Mouse (Mus musculus): ENCODE measurements around the gene Thra. TPM values are rescaled to one million over a fixed set of nuclear protein-coding genes. Genes with fewer than 3 reads are reported as not detected.

The Thra gene
- polyA plus RNA-seq, 1 experiment from 2014 or later = 13.3 TPM

- no peaks in the 10 kb centered on the region for H3K36me3 ChIP-seq
- no peaks in the 10 kb centered on the region for H3K27me3 ChIP-seq (replicated peaks)
- WGBS (ENCODE audit: insufficient replicate concordance) = 30% methylated on average over 8 of the region's 8 CpGs
- H3K4me3 ChIP-seq = peak overlapping the region; percentile 81
- ATAC-seq = peak; percentile 22
- peak overlapping the region; percentile 95 for H3K27ac ChIP-seq
- peak overlapping the region; percentile 99 for H3K4me2 ChIP-seq
- H3K9ac ChIP-seq = peak overlapping the region; percentile 98
- peaks cover 68% of the 10 kb centered on the region for H3K4me1 ChIP-seq
- no peaks in the 10 kb centered on the region for H3K9me3 ChIP-seq (replicated peaks)
Measured at GRCm38 (mm10) chr11:98740026-98740392, 429 bp upstream of the Thra start.

DNA sequence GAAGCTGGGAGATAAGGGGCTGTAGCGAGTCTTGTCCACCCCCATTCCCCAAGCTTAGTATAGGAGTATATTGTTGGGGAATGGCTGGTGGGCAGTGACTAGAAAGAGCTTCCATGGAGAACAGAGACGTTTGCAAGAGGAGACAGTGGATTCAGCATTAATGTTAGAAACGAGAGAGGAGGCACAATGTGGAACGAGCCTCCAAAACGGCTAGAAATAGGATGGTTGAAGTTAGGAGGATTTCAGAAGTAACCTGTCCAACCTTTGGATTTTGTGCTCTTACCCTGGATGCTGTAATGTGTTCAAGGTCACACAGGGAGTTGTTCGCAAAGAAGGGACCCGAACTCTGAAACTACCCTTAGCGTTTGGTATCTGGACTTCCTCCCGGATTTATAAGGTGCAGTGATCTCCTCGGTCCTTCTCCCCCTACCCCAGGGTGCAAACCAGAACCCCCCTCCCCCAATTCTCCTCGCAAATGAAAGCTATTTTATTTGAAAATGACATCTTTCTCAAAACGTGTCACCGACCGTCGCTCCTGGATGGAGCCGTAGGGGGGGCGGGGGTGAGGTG is 698 bp downstream of the Thra start:
- peaks cover 79% of the 10 kb centered on the region for H3K4me1 ChIP-seq

GRCm38 (mm10) chr11:98741622-98742396 is 1.4 kb downstream of the Thra start:
- Histone ChIP-seq H3K9ac (peak overlapping the region; percentile 98), H3K36me3 (no peaks in the 10 kb centered on the region), H3K4me3 (peak overlapping the region; percentile 81), H3K9me3 (replicated peaks) (no peaks in the 10 kb centered on the region), H3K27ac (peak overlapping the region; percentile 95), H3K4me2 (peak overlapping the region; percentile 99), H3K27me3 (replicated peaks) (no peaks in the 10 kb centered on the region), H3K4me1 (peaks cover 86% of the 10 kb centered on the region)
- peak; percentile 73 for ATAC-seq
- under 1% methylated on average over 53 of the region's 86 CpGs for WGBS (ENCODE audit: insufficient replicate concordance)

More for the DNA sequence above, 698 bp downstream of the Thra start:
- no peak for ATAC-seq
- peak overlapping the region; percentile 95 for H3K27ac ChIP-seq
- peak overlapping the region; percentile 98 for H3K9ac ChIP-seq
- WGBS (ENCODE audit: insufficient replicate concordance) = under 1% methylated on average over 17 of the region's 17 CpGs
- H3K36me3 ChIP-seq = no peaks in the 10 kb centered on the region
- peak overlapping the region; percentile 81 for H3K4me3 ChIP-seq
- H3K4me2 ChIP-seq = peak overlapping the region; percentile 99
- H3K27me3 ChIP-seq (replicated peaks) = no peaks in the 10 kb centered on the region
- H3K9me3 ChIP-seq (replicated peaks) = no peaks in the 10 kb centered on the region

DNA sequence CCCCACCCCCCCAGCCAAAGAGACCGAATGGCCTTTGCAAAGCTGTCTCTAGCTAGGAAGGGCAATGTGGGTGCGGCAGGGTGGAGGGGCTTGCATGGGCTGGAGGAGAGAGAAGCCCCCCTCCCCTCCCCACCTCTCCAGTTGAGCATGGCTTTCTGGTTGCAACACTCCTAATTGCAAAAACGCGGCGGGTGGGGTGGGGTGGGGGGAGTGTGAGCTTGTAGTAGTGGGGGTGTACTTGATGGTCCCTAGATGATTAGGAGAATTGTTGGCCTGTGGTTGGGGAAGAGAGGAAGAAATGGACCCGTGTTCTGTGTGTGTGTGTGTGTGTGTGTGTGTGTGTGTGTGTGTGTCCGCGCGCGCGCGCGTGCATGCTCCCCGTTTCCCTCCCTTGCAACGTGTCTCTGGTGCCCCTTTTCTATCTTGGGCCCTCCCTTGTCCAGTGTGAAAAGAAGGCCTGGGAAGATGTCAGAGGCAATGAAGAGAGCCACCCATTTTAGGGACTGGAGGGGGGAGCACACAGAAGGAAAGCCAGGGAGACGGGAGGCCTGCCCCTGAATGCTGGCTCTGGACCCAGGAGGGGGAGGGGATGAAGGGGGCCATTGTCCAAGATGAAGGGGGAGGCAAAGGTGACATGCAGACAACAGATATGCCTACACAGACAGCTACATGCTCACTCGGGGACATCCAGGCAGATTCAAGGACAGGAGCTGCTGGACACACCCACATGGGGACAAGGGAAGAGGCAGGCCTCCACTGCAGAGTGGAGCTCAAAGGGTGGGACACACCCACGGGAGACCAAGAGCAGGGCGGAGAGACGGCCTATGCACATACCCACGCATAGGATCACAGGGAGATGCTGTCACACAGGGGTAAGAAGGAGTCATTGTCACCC is 2.2 kb downstream of the Thra start:
- WGBS (ENCODE audit: insufficient replicate concordance) = 3% methylated on average over 20 of the region's 21 CpGs
- H3K9me3 ChIP-seq (replicated peaks) = no peaks in the 10 kb centered on the region

DNA sequence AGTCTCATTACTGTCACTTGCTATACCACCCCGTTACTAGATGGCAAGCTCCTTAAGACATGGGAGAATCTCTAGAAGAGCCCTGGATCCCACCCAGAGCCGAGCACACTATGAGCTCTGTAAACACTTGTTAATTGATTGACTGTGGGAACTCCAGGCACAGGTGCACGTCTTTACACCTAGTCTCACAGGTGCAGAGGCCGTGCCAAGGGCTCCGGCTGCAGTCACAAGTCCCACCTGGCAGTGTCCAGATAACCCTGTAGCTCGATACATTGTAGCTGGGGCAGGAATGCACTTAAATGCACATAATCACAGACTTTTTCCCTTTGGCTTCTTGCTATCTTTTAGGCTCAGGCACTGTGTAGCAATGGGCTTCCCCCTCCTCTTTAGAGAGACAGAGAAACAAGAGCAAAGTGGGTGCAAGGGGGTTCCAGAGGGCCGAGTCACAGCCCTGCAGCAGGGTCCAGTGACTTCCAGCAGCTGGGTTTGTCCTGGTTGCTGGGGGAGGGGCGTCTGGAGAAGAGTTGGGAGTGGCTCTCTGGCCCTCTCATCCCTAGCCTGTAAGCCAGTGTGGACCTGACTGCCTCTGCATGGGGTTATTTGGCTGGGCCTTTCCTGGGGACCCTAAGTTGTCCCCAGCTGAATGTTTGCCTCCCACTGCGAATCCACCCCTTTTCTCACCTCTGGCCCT is 3.4 kb downstream of the Thra start:
- Histone ChIP-seq H3K4me1 (peaks cover 93% of the 10 kb centered on the region), H3K27ac (peak overlapping the region; percentile 95), H3K9ac (peak overlapping the region; percentile 55), H3K4me2 (peak overlapping the region; percentile 99), H3K4me3 (peak overlapping the region; percentile 81), H3K36me3 (no peaks in the 10 kb centered on the region), H3K27me3 (replicated peaks) (no peaks in the 10 kb centered on the region), H3K9me3 (replicated peaks) (no peaks in the 10 kb centered on the region)
- 20% methylated on average over 9 of the region's 9 CpGs for WGBS (ENCODE audit: insufficient replicate concordance)
- no peak for ATAC-seq

More for the DNA sequence above, 2.2 kb downstream of the Thra start:
- Histone ChIP-seq H3K4me2 (peak overlapping the region; percentile 99), H3K36me3 (no peaks in the 10 kb centered on the region), H3K27ac (peak overlapping the region; percentile 95), H3K9ac (peak overlapping the region; percentile 98), H3K4me1 (peaks cover 93% of the 10 kb centered on the region), H3K27me3 (replicated peaks) (no peaks in the 10 kb centered on the region), H3K4me3 (peak overlapping the region; percentile 81)
- ATAC-seq = no peak; the same call in 1 of the 2 replicates

DNA sequence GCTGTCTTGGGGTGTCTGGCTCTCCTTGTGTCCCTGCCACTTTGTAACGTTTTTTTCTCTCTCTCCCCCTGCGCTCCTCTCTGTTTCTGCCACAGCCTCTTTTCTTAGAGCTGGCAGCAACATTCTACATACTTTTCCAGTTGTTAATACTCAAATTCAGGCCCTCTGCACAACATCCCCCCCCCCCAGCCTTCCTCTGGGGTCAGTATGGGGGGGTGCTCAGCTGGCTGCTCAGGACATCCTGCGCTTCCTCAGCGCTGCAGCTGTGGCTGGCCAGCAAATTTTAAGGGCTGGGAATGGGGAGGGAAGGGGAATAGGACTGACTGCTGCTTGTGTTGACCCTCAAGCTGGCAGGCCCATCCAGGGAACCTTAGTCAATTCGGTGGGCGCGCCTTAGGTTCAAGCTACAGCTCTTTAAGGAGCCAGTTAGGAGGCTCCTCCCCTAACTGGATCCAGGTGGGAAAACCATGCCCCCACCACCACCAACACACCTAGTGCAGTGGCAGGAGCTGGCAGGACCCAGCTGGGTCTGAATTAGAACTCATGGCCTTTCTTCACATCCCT is 4.1 kb downstream of the Thra start:
- 66% methylated on average over 7 of the region's 7 CpGs for WGBS (ENCODE audit: insufficient replicate concordance)
- H3K9me3 ChIP-seq (replicated peaks) = no peaks in the 10 kb centered on the region
- peak overlapping the region; percentile 95 for H3K27ac ChIP-seq
- no peak for ATAC-seq
- peaks cover 93% of the 10 kb centered on the region for H3K4me1 ChIP-seq
- H3K4me3 ChIP-seq = no peak overlapping the region
- H3K27me3 ChIP-seq (replicated peaks) = no peaks in the 10 kb centered on the region
- H3K4me2 ChIP-seq = peak overlapping the region; percentile 99
- peaks cover 5% of the 10 kb centered on the region; the same call in 1 of the 2 replicates for H3K36me3 ChIP-seq
- peak overlapping the region; percentile 55 for H3K9ac ChIP-seq

GRCm38 (mm10) chr11:98745932-98746853 is 5.8 kb downstream of the Thra start:
- Histone ChIP-seq H3K4me3 (0 out of 2 replicates have a peak overlapping the region, but pooled peaks have one; percentile 39), H3K36me3 (peaks cover 5% of the 10 kb centered on the region; the same call in 1 of the 2 replicates), H3K9ac (peak overlapping the region; percentile 64), H3K4me2 (peak overlapping the region; percentile 74), H3K4me1 (peaks cover 93% of the 10 kb centered on the region), H3K27ac (peak overlapping the region; percentile 95), H3K9me3 (replicated peaks) (no peaks in the 10 kb centered on the region), H3K27me3 (replicated peaks) (no peaks in the 10 kb centered on the region)
- no peak for ATAC-seq
- WGBS (ENCODE audit: insufficient replicate concordance) = 63% methylated on average over 12 of the region's 12 CpGs

DNA sequence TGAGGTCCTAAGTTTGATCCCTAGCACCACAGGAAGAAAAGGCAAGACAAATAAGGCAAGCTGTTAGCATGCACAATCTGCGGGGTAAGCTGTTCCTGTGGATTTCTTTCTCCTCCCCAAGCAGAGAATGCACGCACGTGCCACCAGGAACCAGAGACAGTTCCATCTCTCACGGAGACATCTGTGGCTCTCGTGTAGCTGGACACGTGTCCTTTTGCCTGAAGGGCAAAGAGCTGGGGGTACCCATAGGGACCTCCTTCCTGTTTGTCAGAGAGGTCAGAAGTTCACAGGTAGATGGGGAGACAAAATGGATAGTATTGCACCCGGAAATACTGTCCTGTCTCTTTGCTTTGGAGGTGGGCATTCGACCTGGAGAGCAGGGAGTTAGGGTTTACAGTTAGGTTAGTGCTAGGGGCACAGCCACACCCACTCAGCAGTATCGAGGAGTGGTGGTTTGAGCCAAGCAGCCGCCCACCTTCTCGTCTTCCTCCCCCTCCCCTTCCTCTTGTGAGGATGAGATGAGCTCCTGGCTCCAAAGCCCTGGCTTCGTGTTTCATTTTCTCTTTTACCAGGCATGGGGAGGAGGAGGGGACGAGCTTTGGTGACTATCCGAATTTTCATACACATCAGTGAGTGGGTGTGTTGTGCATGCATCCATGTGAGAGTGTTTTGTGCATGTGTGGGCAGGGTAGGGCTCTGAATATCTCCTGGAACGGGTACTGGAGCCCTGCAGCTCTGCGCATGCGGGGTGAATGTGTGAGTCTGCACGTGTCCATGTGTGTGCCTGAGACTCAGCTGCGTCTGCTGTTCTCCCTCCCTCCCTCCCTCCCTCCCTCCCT is 6.6 kb downstream of the Thra start:
- 6% methylated on average over 19 of the region's 19 CpGs for WGBS (ENCODE audit: insufficient replicate concordance)
- H3K27me3 ChIP-seq (replicated peaks) = no peaks in the 10 kb centered on the region
- ATAC-seq = peak; percentile 66
- H3K36me3 ChIP-seq = peaks cover 5% of the 10 kb centered on the region; the same call in 1 of the 2 replicates
- peak overlapping the region; percentile 39 for H3K4me3 ChIP-seq
- no peaks in the 10 kb centered on the region for H3K9me3 ChIP-seq (replicated peaks)
- peak overlapping the region; percentile 74 for H3K4me2 ChIP-seq
- peak overlapping the region; percentile 64 for H3K9ac ChIP-seq
- peaks cover 100% of the 10 kb centered on the region for H3K4me1 ChIP-seq
- peak overlapping the region; percentile 95 for H3K27ac ChIP-seq

GRCm38 (mm10) chr11:98747804-98748505 is 7.5 kb downstream of the Thra start:
- peak overlapping the region; percentile 39; the same call in 1 of the 2 replicates for H3K4me3 ChIP-seq
- peak overlapping the region; percentile 74 for H3K4me2 ChIP-seq
- WGBS (ENCODE audit: insufficient replicate concordance) = 39% methylated on average over 6 of the region's 6 CpGs
- H3K4me1 ChIP-seq = peaks cover 100% of the 10 kb centered on the region
- no peak for ATAC-seq
- no peaks in the 10 kb centered on the region for H3K27me3 ChIP-seq (replicated peaks)
- peak overlapping the region; percentile 95 for H3K27ac ChIP-seq
- peak overlapping the region; percentile 64 for H3K9ac ChIP-seq
- peaks cover 5% of the 10 kb centered on the region; the same call in 1 of the 2 replicates for H3K36me3 ChIP-seq
- no peaks in the 10 kb centered on the region for H3K9me3 ChIP-seq (replicated peaks)

Data from liver, embryonic 12.5 days (tissue).